Mouse (Mus musculus) small intestine, adult 2 months (tissue): ENCODE results near the gene Unc80.

Source experiments
- CTCF ChIP-seq: fragments of 200-500 bp; IDR thresholded peaks from 2 replicates; pipeline ENCODE4 v1.5.1; 2012; ENCODE audit warnings: low read depth, mild to moderate bottlenecking, control low read depth, inconsistent platforms, low read length, moderate library complexity, mixed read lengths; ENCODE audit not compliant: insufficient replicate concordance, insufficient read length; ENCODE audit errors: extremely low read depth
- POLR2A ChIP-seq: fragments of 200-500 bp; IDR thresholded peaks from 2 replicates; pipeline ENCODE4 v1.6.1; 2012; ENCODE audit warnings: low read depth, mild to moderate bottlenecking, control low read depth, inconsistent platforms, low read length, moderate library complexity

DNA sequence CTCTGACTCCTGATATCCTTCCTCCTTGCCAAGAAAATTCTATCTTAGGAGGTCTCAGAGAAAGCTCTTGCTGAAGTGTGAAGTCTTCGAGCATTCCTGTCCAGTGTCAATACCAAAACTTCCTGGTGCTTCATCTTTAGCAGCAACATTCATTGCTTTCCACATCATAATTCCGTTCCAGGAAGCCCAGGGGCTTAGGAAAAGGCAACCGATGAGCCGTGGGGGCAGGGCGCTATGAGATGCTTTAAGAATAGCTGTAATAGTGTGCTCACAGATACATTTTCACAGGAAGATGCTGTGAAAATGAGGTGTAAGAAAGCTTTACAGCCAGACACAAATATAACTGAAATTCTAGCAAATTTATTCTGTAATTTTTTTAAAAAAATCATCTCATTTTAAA, 42.1 kb upstream of the Unc80 start:
- no peak for TF ChIP-seq CTCF
- TF ChIP-seq POLR2A: no peak
